Mouse (Mus musculus) kidney, embryonic 16.5 days (tissue): ENCODE data around the gene Hist1h2ap. TPM values are rescaled to one million over a fixed set of nuclear protein-coding genes. Genes with fewer than 3 reads are reported as not detected.
A peak's percentile ranks its signal among the peaks of the same experiment; 100 is the strongest.
"Not testable (repeated sequence)": the region's sequence is repeated elsewhere in the genome, so short reads cannot be mapped to it uniquely, and the experiment has no call there.

Source experiments
- ATAC-seq: fragments of 200-750 bp; cut with Nextera tagmentation; 2 replicates; pipeline ENCODE4 v1.8.0; 2017; ENCODE audit warnings: moderate TSS enrichment; ENCODE audit not compliant: low FRiP score, low TSS enrichment
- H3K27ac ChIP-seq: fragments of 300-500 bp; sonication (generic); 2 replicates; pipeline ENCODE4 v1.5.1; 2014; ENCODE audit warnings: low read length
- H3K27me3 ChIP-seq: fragments of 300-500 bp; sonication (generic); 2 replicates; pipeline ENCODE4 v1.6.1; 2014; ENCODE audit warnings: low read length, control low read depth, mixed read lengths; ENCODE audit not compliant: insufficient read depth
- H3K36me3 ChIP-seq: fragments of 300-500 bp; sonication (generic); 2 replicates; pipeline ENCODE4 v1.6.1; 2014; ENCODE audit warnings: low read length, control low read depth, mixed read lengths; ENCODE audit not compliant: insufficient read depth
- H3K4me1 ChIP-seq: fragments of 300-500 bp; sonication (generic); 2 replicates; pipeline ENCODE4 v1.6.1; 2014; ENCODE audit warnings: low read length, control low read depth, mixed read lengths; ENCODE audit not compliant: insufficient read depth
- H3K4me2 ChIP-seq: fragments of 300-500 bp; sonication (generic); replicated peaks from 2 replicates; pipeline ENCODE4 v1.6.1; 2014; ENCODE audit warnings: low read depth, low read length
- H3K4me3 ChIP-seq: fragments of 300-500 bp; sonication (generic); 2 replicates; pipeline ENCODE4 v1.5.1; 2014; ENCODE audit warnings: mild to moderate bottlenecking, low read length
- H3K9ac ChIP-seq: fragments of 300-500 bp; sonication (generic); replicated peaks from 2 replicates; pipeline ENCODE4 v1.6.1; 2014; ENCODE audit warnings: low read length
- H3K9me3 ChIP-seq: fragments of 300-500 bp; sonication (generic); 2 replicates; pipeline ENCODE4 v1.6.1; 2016; ENCODE audit warnings: low read length, control low read depth
- WGBS: fragments of 180-500 bp; shearing (Covaris S2); extraction: QIAGEN DNeasy Blood & Tissue Kit; methylation state at CpG from one replicate; pipeline ENCODE4 v1.1.7; 2014; 5-methylcytosine and 5-hydroxymethylcytosine counted together
- microRNA-seq: library from miRNA; unstranded; fragments of <30 nt; microRNA quantifications from one replicate; pipeline ENCODE4, GENCODE M21; 2016
- polyA plus RNA-seq: library from polyadenylated mRNA; unstranded; fragments of >200 nt; fragmentation: Nextera tagmentation; extraction: Ambion mirVana; gene quantifications from 2 replicates; pipeline ENCODE4 v1.2.1, GENCODE M21; 2015

Gene Hist1h2ap
- polyA plus RNA-seq, 1 experiment from 2014 or later = 2,785 TPM

GRCm38 (mm10) chr13:21786899-21787629 is 46.2 kb downstream of the Hist1h2ap start, which contains the start of the genes Hist1h2an and Hist1h2bp:
TSS of gene Hist1h2an (minus strand) at chr13:21787218.
TSS of gene Hist1h2bp (plus strand) at chr13:21787461.
- H3K27me3 ChIP-seq, H3K36me3 ChIP-seq, H3K9me3 ChIP-seq: not testable (repeated sequence)
- Histone ChIP-seq H3K9ac (peak within 1 kb of the TSS; percentile 70), H3K4me3 (peak within 1 kb of the TSS; percentile 44), H3K4me2 (peak within 1 kb of the TSS; percentile 55), H3K27ac (peak within 1 kb of the TSS; percentile 90), H3K4me1 (peaks cover 40% of the 10 kb centered on the region)
- ATAC-seq = peak; percentile 96
- under 1% methylated on average over 36 of the region's 63 CpGs for WGBS

- peaks cover 41% of the 10 kb centered on the region for H3K4me1 ChIP-seq
- H3K27me3 ChIP-seq = no peaks in the 10 kb centered on the region
- H3K36me3 ChIP-seq = no peaks in the 10 kb centered on the region
- peak overlapping the region; percentile 90 for H3K27ac ChIP-seq
- WGBS = 8% methylated on average over 8 of the region's 8 CpGs
- ATAC-seq = no peak
- peak overlapping the region; percentile 70 for H3K9ac ChIP-seq
- no peaks in the 10 kb centered on the region for H3K9me3 ChIP-seq
- peak overlapping the region; percentile 44 for H3K4me3 ChIP-seq
- H3K4me2 ChIP-seq = peak overlapping the region; percentile 55
Measured at GRCm38 (mm10) chr13:21786189-21786898, 47.0 kb downstream of the Hist1h2ap start.

- Histone ChIP-seq H3K27ac (peak overlapping the region; percentile 91), H3K4me3 (no peak overlapping the region), H3K9ac (peak overlapping the region; percentile 63), H3K9me3 (no peaks in the 10 kb centered on the region), H3K36me3 (no peaks in the 10 kb centered on the region), H3K4me1 (peaks cover 45% of the 10 kb centered on the region), H3K27me3 (no peaks in the 10 kb centered on the region), H3K4me2 (peak overlapping the region; percentile 51)
- 26% methylated on average over 6 of the region's 6 CpGs for WGBS
- ATAC-seq = no peak
Measured at GRCm38 (mm10) chr13:21784311-21784710, 49.0 kb downstream of the Hist1h2ap start.

- H3K27ac ChIP-seq = peak overlapping the region; percentile 91
- peaks cover 43% of the 10 kb centered on the region for H3K4me1 ChIP-seq
- H3K9ac ChIP-seq = peak overlapping the region; percentile 63
- no peak for ATAC-seq
- 1% methylated on average over 9 of the region's 9 CpGs for WGBS
- no peaks in the 10 kb centered on the region for H3K36me3 ChIP-seq
- no peaks in the 10 kb centered on the region for H3K27me3 ChIP-seq
- no peaks in the 10 kb centered on the region for H3K9me3 ChIP-seq
- H3K4me2 ChIP-seq = peak overlapping the region; percentile 51
- H3K4me3 ChIP-seq = peak overlapping the region; percentile 50
Measured at GRCm38 (mm10) chr13:21783734-21784161, 49.6 kb downstream of the Hist1h2ap start.

- peak; percentile 66 for ATAC-seq
- Histone ChIP-seq H3K36me3 (no peaks in the 10 kb centered on the region), H3K9ac (peak within 1 kb of the TSS; percentile 77), H3K4me1 (peaks cover 45% of the 10 kb centered on the region), H3K4me2 (peak within 1 kb of the TSS; percentile 63), H3K27me3 (no peaks in the 10 kb centered on the region), H3K27ac (peak within 1 kb of the TSS; percentile 94), H3K4me3 (peak within 1 kb of the TSS; percentile 50), H3K9me3 (no peaks in the 10 kb centered on the region)
- WGBS = 0% methylated on average over 13 of the region's 20 CpGs
Measured at GRCm38 (mm10) chr13:21783255-21783617, 50.1 kb downstream of the Hist1h2ap start, which contains the start of gene Hist1h3i. TSS of gene Hist1h3i (minus strand) at chr13:21783370.

Small RNAs within 50 kb of the gene (microRNA-seq; reads per million reads assigned to microRNA genes)
- gene Gm19658 = not detected
- gene Gm44346 = not detected
- gene Gm44466 = not detected

Other genes starting within 250 kb of the Hist1h2ap start
- not detected in 2 replicates for gene Olfr1362, start 219.5 kb downstream of the Hist1h2ap start, polyA plus RNA-seq
- gene Olfr11, start 191.0 kb downstream of the Hist1h2ap start, polyA plus RNA-seq = not detected in 2 replicates
- not detected in 2 replicates for gene Olfr1361, start 170.1 kb downstream of the Hist1h2ap start, polyA plus RNA-seq
- gene Olfr1360, start 156.1 kb downstream of the Hist1h2ap start, polyA plus RNA-seq = not detected in 2 replicates
- gene Olfr1359, start 135.4 kb downstream of the Hist1h2ap start, polyA plus RNA-seq = not detected in 2 replicates
- gene Hist1h2bl, start 117.4 kb downstream of the Hist1h2ap start, polyA plus RNA-seq = 1.9 and 3.8 TPM in 2 replicates
- gene Hist1h2ai, start 117.1 kb downstream of the Hist1h2ap start, polyA plus RNA-seq = 13.5 and 20.3 TPM in 2 replicates
- 6.2 and 12.4 TPM in 2 replicates for gene Hist1h3h, start 115.8 kb downstream of the Hist1h2ap start, polyA plus RNA-seq
- 4.3 and 4.4 TPM in 2 replicates for gene Hist1h2bm, start 111.5 kb downstream of the Hist1h2ap start, polyA plus RNA-seq
- 1.4 and 1.6 TPM in 2 replicates for gene Hist1h4j, start 98.4 kb downstream of the Hist1h2ap start, polyA plus RNA-seq
- 4.3 and 5.9 TPM in 2 replicates for gene Hist1h4k, start 83.0 kb downstream of the Hist1h2ap start, polyA plus RNA-seq
- gene Hist1h2ak, start 79.7 kb downstream of the Hist1h2ap start, polyA plus RNA-seq = 24.4 and 25.9 TPM in 2 replicates
- gene Hist1h2bn, start 79.4 kb downstream of the Hist1h2ap start, polyA plus RNA-seq = 2.2 and 3.1 TPM in 2 replicates
- gene Hist1h1b, start 52.9 kb downstream of the Hist1h2ap start, polyA plus RNA-seq = 17.4 and 17.8 TPM in 2 replicates
- gene Hist1h3i, start 50.1 kb downstream of the Hist1h2ap start, polyA plus RNA-seq = 98.9 and 117 TPM in 2 replicates
- 3.4 and 6.0 TPM in 2 replicates for gene Hist1h2an, start 46.3 kb downstream of the Hist1h2ap start, polyA plus RNA-seq
- gene Hist1h2bp, start 46.0 kb downstream of the Hist1h2ap start, polyA plus RNA-seq = 2.0 and 2.2 TPM in 2 replicates
- 22.0 and 25.6 TPM in 2 replicates for gene Hist1h2bq, start 23.3 kb downstream of the Hist1h2ap start, polyA plus RNA-seq
- 2.1 TPM in 1 of 2 replicates, not detected in the other for gene Hist1h2ao, start 23.0 kb downstream of the Hist1h2ap start, polyA plus RNA-seq
- not detected in 2 replicates for gene Hist1h4m, start 21.8 kb downstream of the Hist1h2ap start, polyA plus RNA-seq
- 13.6 and 14.5 TPM in 2 replicates for gene Hist1h4n, start 1.3 kb downstream of the Hist1h2ap start, polyA plus RNA-seq
- 22.6 and 26.0 TPM in 2 replicates for gene Hist1h2br, start 236 bp upstream of the Hist1h2ap start, polyA plus RNA-seq
- gene Zfp184, start 111.6 kb upstream of the Hist1h2ap start, polyA plus RNA-seq = 11.6 and 13.7 TPM in 2 replicates
- 0.15 and 0.26 TPM in 2 replicates for gene Pom121l2, start 147.7 kb upstream of the Hist1h2ap start, polyA plus RNA-seq
- gene Prss16, start 176.2 kb upstream of the Hist1h2ap start, polyA plus RNA-seq = 0.32 and 0.97 TPM in 2 replicates
- gene Hist1h2ah, start 202.1 kb upstream of the Hist1h2ap start, polyA plus RNA-seq = 7.8 and 9.2 TPM in 2 replicates
- gene Hist1h2bk, start 202.4 kb upstream of the Hist1h2ap start, polyA plus RNA-seq = 3.8 and 8.2 TPM in 2 replicates
- 29.5 and 30.5 TPM in 2 replicates for gene Hist1h4i, start 207.9 kb upstream of the Hist1h2ap start, polyA plus RNA-seq
- gene Hist1h2ag, start 209.4 kb upstream of the Hist1h2ap start, polyA plus RNA-seq = 49.8 and 53.1 TPM in 2 replicates
- gene Hist1h2bj, start 209.7 kb upstream of the Hist1h2ap start, polyA plus RNA-seq = 20.2 and 21.5 TPM in 2 replicates